Mouse (Mus musculus) embryonic facial prominence, embryonic 11.5 days (tissue): ENCODE measurements around the gene Nrd1. TPM values are rescaled to one million over a fixed set of nuclear protein-coding genes. Genes with fewer than 3 reads are reported as not detected.

Experiments
- ATAC-seq: fragments of 200-750 bp; cut with Nextera tagmentation; replicated peaks from 2 replicates; pipeline ENCODE4 v1.8.0; 2017; ENCODE audit warnings: low read depth; ENCODE audit not compliant: insufficient number of reproducible peaks, low FRiP score, low TSS enrichment
- DNase-seq: peaks from one replicate; pipeline ENCODE4 v3.0.0-alpha.2; 2015; ENCODE audit warnings: low spot score
- H3K27ac ChIP-seq: fragments of 300-500 bp; sonication (generic); replicated peaks from 2 replicates; pipeline ENCODE4 v1.5.1; 2014; ENCODE audit warnings: mild to moderate bottlenecking, low read depth, low read length, control low read depth
- H3K27me3 ChIP-seq: fragments of 300-500 bp; sonication (generic); 2 replicates; pipeline ENCODE4 v1.6.1; 2014; ENCODE audit warnings: mild to moderate bottlenecking, low read length, moderate library complexity, mixed read lengths; ENCODE audit not compliant: control insufficient read depth, insufficient read depth
- H3K36me3 ChIP-seq: fragments of 300-500 bp; sonication (generic); replicated peaks from 2 replicates; pipeline ENCODE4 v1.6.1; 2014; ENCODE audit warnings: low read depth, mild to moderate bottlenecking, low read length, moderate library complexity, mixed read lengths; ENCODE audit not compliant: control insufficient read depth, insufficient read depth
- H3K4me1 ChIP-seq: fragments of 300-500 bp; sonication (generic); 2 replicates; pipeline ENCODE4 v1.6.1; 2014; ENCODE audit warnings: low read length, mixed read lengths; ENCODE audit not compliant: control insufficient read depth, insufficient read depth
- H3K4me2 ChIP-seq: fragments of 300-500 bp; sonication (generic); 2 replicates; pipeline ENCODE4 v1.6.1; 2014; ENCODE audit warnings: low read depth, mild to moderate bottlenecking, control low read depth, low read length, moderate library complexity
- H3K4me3 ChIP-seq: fragments of 300-500 bp; sonication (generic); 2 replicates; pipeline ENCODE4 v1.5.1; 2014; ENCODE audit warnings: low read depth, low read length, control low read depth
- H3K9ac ChIP-seq: fragments of 300-500 bp; sonication (generic); replicated peaks from 2 replicates; pipeline ENCODE4 v1.6.1; 2014; ENCODE audit warnings: mild to moderate bottlenecking, control low read depth, low read length
- H3K9me3 ChIP-seq: fragments of 300-500 bp; sonication (generic); replicated peaks from 2 replicates; pipeline ENCODE4 v1.6.1; 2016; ENCODE audit warnings: mild to moderate bottlenecking, low read length, inconsistent platforms, mixed read lengths; ENCODE audit not compliant: control insufficient read depth
- WGBS: fragments of 180-500 bp; shearing (Covaris S2); extraction: QIAGEN DNeasy Blood & Tissue Kit; methylation state at CpG from one replicate; pipeline ENCODE4 v1.1.7; 2014; 5-methylcytosine and 5-hydroxymethylcytosine counted together
- polyA plus RNA-seq: library from polyadenylated mRNA; unstranded; fragments of >200 nt; fragmentation: Nextera tagmentation; extraction: Ambion mirVana; gene quantifications from 2 replicates; pipeline ENCODE4 v1.2.1, GENCODE M21; 2014

Nrd1 gene
- polyA plus RNA-seq, 1 experiment from 2014 or later, result 66.3 TPM

DNA sequence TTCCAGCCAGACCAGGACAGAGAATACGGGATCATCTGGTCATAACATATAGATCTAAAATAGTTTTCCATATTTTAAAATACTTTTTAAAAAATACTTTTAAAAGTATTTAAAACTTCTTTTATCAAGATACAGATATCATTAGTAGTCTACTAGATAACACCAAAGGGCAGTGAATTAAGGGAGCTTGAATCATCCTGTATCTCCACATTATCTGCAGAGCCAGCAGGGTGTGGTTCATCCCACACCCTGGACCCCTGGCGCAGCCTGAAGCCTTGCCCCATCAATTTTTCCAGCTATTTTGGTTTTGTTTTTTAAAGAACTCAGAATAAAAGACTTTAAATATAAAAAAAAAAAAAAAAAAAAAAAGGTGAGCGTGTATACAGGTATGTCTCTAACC is 98.4 kb downstream of the Nrd1 start:
- H3K4me1 ChIP-seq, result no peaks in the 10 kb centered on the region
- no peaks in the 10 kb centered on the region for H3K27me3 ChIP-seq
- DNase-seq, result no peak
- no peak for ATAC-seq
- no peaks in the 10 kb centered on the region for H3K36me3 ChIP-seq
- no peaks in the 10 kb centered on the region for H3K9me3 ChIP-seq
- no peak overlapping the region for H3K27ac ChIP-seq
- H3K4me2 ChIP-seq, result no peak overlapping the region
- no peak overlapping the region for H3K9ac ChIP-seq
- WGBS, result 97% methylated on average over 3 of the region's 3 CpGs
- no peak overlapping the region for H3K4me3 ChIP-seq

DNA sequence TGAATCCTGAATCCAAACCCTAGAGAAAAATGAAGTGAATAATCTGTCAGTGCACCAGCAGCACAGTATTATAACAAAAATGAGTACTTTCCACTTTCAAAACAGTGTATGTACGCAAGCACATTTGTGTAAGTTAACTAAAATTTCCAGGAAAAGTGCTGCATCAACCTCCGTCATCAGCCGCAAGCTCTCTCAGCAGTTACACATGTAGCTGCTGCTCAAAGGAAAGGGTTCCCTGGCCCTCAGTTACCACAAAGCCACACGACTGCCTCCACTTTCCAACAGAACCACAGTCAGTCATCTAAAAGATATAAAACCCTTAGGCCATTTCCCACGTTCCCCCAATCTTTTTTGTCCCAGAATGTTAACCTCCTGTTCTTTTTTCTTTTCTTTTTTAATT is 102.1 kb downstream of the Nrd1 start:
- Histone ChIP-seq H3K27me3 (no peaks in the 10 kb centered on the region), H3K27ac (no peak overlapping the region), H3K4me1 (no peaks in the 10 kb centered on the region), H3K9ac (no peak overlapping the region), H3K9me3 (no peaks in the 10 kb centered on the region), H3K4me2 (no peak overlapping the region), H3K36me3 (no peaks in the 10 kb centered on the region), H3K4me3 (no peak overlapping the region)
- ATAC-seq (no peak), DNase-seq (no peak)
- WGBS, result 88% methylated on average over 5 of the region's 5 CpGs

DNA sequence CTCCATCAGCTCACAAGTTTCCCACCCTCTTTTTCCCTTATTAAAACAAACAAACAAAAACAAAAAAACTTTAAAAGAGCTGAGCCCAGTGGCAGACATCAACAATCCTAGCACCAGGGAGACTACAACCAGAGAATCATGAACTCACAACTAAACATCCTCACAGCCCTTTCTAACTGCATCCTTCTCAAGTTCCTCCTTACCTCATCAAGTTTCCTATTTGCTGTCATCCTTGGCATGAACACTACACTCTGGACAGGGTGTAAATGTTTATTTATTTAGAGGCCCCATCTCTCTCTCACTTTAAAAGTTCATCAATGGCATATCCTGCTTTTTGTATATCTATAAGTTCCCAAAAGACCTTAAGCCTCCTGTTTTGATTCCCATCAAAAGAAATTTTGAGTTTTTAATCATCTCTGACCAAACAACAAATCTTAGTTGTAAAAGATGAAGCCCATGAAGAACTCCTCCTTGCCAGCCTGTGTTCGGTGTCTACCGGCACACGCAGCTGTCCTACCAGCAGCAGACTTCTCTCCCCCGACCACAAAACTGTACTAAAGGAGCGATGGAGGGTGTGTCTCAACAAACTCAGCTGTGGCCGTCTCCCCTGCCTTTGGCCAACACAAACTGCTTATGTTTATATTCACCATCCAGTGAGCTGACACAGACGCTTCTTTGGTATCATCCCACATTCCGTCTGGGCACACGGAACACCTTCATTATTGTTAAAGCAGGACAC is 102.9 kb downstream of the Nrd1 start:
- ATAC-seq, result no peak
- WGBS, result 80% methylated on average over 9 of the region's 9 CpGs
- Histone ChIP-seq H3K4me2 (no peak overlapping the region), H3K4me1 (no peaks in the 10 kb centered on the region), H3K36me3 (no peaks in the 10 kb centered on the region), H3K9me3 (no peaks in the 10 kb centered on the region), H3K27me3 (no peaks in the 10 kb centered on the region), H3K4me3 (no peak overlapping the region), H3K9ac (no peak overlapping the region), H3K27ac (no peak overlapping the region)
- no peak for DNase-seq

DNA sequence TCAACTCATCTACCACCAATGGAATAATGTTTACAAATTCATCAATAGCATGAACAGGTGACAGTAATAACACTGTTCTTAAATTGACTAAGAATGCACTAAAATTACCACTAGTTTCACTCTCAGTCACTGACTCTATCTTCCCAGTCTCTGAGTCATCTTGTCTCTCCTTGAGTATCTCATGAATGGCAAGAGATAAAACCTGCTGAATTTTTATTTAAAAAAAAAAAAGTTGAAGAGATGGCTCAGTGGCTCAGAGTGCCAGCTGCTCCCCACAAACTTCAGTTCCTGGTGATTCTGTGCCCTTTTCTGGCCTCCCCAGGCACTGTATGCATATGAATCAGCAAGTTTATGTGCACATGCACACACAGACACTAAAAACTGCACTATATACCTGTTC is 104.8 kb downstream of the Nrd1 start:
- no peak for DNase-seq
- no peaks in the 10 kb centered on the region for H3K27me3 ChIP-seq
- no peak for ATAC-seq
- no peak overlapping the region for H3K9ac ChIP-seq
- no peak overlapping the region for H3K4me3 ChIP-seq
- no peak overlapping the region for H3K4me2 ChIP-seq
- no peaks in the 10 kb centered on the region for H3K4me1 ChIP-seq
- no peaks in the 10 kb centered on the region for H3K36me3 ChIP-seq
- no peak overlapping the region for H3K27ac ChIP-seq
- no peaks in the 10 kb centered on the region for H3K9me3 ChIP-seq

DNA sequence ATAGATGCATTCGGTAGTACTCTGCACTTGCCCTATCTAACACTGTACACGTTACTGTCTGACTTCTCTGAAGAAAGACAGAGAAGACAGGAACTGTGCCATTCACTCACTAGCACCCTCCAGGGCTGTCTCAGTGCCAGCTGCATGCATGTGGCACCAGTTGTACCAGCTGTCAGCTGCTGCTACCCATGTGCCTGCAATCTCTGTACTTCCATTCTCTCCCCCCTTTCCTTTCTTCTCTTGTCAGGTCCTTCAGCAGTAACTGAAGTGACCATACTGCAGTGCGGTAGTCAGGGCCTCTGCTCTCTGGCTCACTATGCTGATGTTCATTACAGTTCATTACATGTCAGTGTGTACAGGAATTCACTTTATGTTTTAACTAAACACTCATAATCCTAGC is 105.6 kb downstream of the Nrd1 start:
- H3K27ac ChIP-seq, result no peak overlapping the region
- H3K9me3 ChIP-seq, result no peaks in the 10 kb centered on the region
- H3K9ac ChIP-seq, result no peak overlapping the region
- WGBS, result 88% methylated on average over 3 of the region's 3 CpGs
- H3K4me3 ChIP-seq, result no peak overlapping the region
- ATAC-seq, result no peak
- H3K27me3 ChIP-seq, result no peaks in the 10 kb centered on the region
- no peak for DNase-seq
- no peak overlapping the region for H3K4me2 ChIP-seq
- no peaks in the 10 kb centered on the region for H3K36me3 ChIP-seq
- no peaks in the 10 kb centered on the region for H3K4me1 ChIP-seq

DNA sequence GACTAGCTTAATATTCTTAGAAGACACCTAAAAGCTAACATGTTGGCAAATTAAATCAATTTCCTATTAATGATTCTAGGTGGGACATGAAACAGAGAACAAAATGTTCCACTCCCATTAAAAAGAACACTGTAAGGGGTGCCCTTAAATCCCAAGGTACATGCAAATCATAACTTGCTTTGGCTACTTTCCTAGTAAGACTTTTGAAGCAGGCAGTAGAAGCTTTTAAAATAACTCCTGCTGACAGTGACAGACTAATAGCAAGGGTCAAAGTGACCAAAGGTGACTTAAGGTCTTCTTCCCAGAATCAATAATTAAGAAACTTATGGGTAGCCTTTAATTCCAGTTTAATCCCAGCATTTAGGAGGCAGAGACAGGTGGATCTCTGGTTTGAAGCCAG is 106.1 kb downstream of the Nrd1 start:
- H3K4me2 ChIP-seq, result no peak overlapping the region
- no peaks in the 10 kb centered on the region for H3K4me1 ChIP-seq
- no peaks in the 10 kb centered on the region for H3K27me3 ChIP-seq
- H3K9ac ChIP-seq, result no peak overlapping the region
- H3K27ac ChIP-seq, result no peak overlapping the region
- no peaks in the 10 kb centered on the region for H3K9me3 ChIP-seq
- no peak overlapping the region for H3K4me3 ChIP-seq
- no peak for ATAC-seq
- DNase-seq, result no peak
- H3K36me3 ChIP-seq, result no peaks in the 10 kb centered on the region

DNA sequence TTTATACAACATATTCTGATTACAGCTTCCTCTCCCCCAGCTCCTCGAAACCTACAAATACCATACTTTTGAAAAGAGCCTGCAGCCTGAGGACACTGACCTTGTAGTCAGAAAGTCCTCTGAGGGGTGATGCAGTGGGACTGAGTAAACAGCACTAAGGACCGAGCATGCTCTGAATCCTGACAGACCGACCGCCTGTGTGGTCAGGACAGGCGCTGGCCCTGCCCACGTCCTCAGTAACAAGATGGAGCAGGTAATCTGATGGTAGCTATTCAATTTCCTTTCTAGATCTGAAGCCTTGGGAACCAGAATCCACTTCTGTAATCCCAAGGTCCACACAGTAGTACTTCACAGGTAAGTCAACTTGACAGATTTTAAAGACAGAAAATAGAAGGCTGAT is 108.6 kb downstream of the Nrd1 start:
- H3K36me3 ChIP-seq, result no peaks in the 10 kb centered on the region
- H3K4me2 ChIP-seq, result no peak overlapping the region
- H3K27me3 ChIP-seq, result no peaks in the 10 kb centered on the region
- no peak overlapping the region for H3K4me3 ChIP-seq
- H3K4me1 ChIP-seq, result no peaks in the 10 kb centered on the region
- no peak for ATAC-seq
- H3K9me3 ChIP-seq, result no peaks in the 10 kb centered on the region
- H3K9ac ChIP-seq, result no peak overlapping the region
- no peak for DNase-seq
- H3K27ac ChIP-seq, result no peak overlapping the region
- 79% methylated on average over 6 of the region's 6 CpGs for WGBS

DNA sequence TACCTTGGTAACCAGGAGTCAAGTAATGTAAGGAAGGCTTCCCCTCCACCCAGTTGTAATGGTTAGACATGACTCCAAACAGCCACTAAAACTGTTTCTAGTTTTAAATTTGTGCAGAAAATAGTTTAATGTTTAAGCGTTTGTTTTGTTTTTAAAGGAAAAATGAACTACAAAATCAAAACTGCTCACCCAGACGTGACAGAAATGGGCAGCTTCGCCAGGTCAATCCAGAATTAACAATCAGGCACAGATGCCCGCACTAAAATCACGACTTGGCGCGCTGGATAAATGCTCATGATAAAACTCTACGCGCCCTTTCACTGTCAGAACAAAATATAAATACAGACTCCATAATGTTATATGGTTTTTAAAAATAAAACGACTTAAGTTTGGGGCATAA is 109.2 kb downstream of the Nrd1 start:
- H3K9me3 ChIP-seq, result no peaks in the 10 kb centered on the region
- no peaks in the 10 kb centered on the region for H3K4me1 ChIP-seq
- no peak overlapping the region for H3K4me3 ChIP-seq
- no peaks in the 10 kb centered on the region for H3K27me3 ChIP-seq
- no peak overlapping the region for H3K9ac ChIP-seq
- no peak for DNase-seq
- no peaks in the 10 kb centered on the region for H3K36me3 ChIP-seq
- no peak overlapping the region for H3K27ac ChIP-seq
- no peak for ATAC-seq
- WGBS, result 92% methylated on average over 10 of the region's 10 CpGs
- H3K4me2 ChIP-seq, result no peak overlapping the region
